Mouse (Mus musculus): Measurements from ENCODE around the gene Gm44790.

DNA sequence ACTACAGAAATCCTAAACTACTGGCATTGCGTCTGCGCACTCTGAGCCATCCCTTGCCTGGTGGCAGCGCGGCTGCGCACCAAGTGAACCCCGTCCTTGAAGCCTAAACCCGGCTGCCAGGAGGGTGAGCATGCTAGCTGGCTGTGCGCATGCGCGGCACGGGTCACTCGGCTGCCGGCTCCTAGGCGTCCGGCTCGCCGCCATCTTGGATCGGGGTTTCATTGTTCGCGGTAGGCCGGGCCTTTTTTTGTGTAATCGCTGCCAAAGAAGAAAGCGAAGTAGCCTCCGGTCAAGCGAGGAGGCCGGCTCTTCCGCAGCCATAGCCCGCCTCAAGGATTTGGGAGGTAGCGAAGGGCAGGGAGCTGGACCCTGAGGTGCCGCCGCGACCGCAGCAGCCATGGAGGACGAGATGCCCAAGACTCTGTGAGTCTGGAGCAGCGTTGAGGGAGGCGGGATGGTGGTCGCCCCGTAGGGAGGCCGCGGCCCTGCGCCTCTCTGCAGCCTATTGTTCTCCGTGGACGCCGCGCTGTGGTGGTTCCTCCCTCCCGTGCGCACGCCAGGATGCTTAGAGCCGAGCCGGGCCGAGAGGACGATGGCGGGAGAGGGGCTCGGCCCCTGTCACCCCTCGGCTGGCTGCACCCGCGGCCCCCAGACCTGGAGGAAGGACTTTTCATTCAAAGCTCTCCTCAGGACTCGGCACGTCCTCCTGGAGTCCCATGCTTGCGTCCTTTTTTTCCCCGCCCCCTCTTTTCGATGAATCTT, 22.2 kb upstream of the Gm44790 start, which contains the start of gene Tia1:
- TF ChIP-seq ZNF384 (IDR thresholded peaks at IDR 0.05; ENCODE audit: low read depth, low read length) (no peak), TCF12 (IDR thresholded peaks at IDR 0.05; ENCODE audit: low read depth, low read length) (peak; percentile 35; the same call in 1 of the 2 replicates), KAT2A (conservative IDR thresholded peaks at IDR 0.05; ENCODE audit: low read depth, low read length) (no peak; the same call in 1 of the 2 replicates), POLR2A (IDR thresholded peaks at IDR 0.05; ENCODE audit: control insufficient read depth in 1 of 2, insufficient read depth in 1 of 2, low read depth in 1 of 2, low read length in 2 of 2, poor library complexity in 1 of 2) (peak; percentile 52 to 82; a peak in 3 of 4 replicates)
